Mouse (Mus musculus) forebrain, embryonic 14.5 days (tissue): ENCODE measurements around the gene Gpam. TPM values are rescaled to one million over a fixed set of nuclear protein-coding genes. Genes with fewer than 3 reads are reported as not detected.
"Not testable (repeated sequence)": the region's sequence is repeated elsewhere in the genome, so short reads cannot be mapped to it uniquely, and the experiment has no call there.

Experiments
- ATAC-seq: fragments of 200-750 bp; cut with Nextera tagmentation; 2 replicates; pipeline ENCODE4 v1.8.0; 2017; ENCODE audit warnings: mild to moderate bottlenecking, moderate library complexity
- DNase-seq: peaks from one replicate; pipeline ENCODE4 v3.0.0-alpha.2; 2015; ENCODE audit warnings: low spot score
- H3K27ac ChIP-seq: fragments of 300-500 bp; sonication (generic); 2 replicates; pipeline ENCODE4 v1.5.1; 2014; ENCODE audit warnings: low read depth, mild to moderate bottlenecking, control low read depth, low read length, moderate library complexity
- H3K27me3 ChIP-seq: fragments of 300-500 bp; sonication (generic); replicated peaks from 2 replicates; pipeline ENCODE4 v1.6.1; 2014; ENCODE audit warnings: low read length, control low read depth, mixed read lengths; ENCODE audit not compliant: control insufficient read depth, insufficient read depth
- H3K36me3 ChIP-seq: fragments of 300-500 bp; sonication (generic); 2 replicates; pipeline ENCODE4 v1.6.1; 2014; ENCODE audit warnings: low read length, control low read depth; ENCODE audit not compliant: control insufficient read depth, insufficient read depth
- H3K4me1 ChIP-seq: fragments of 300-500 bp; sonication (generic); 2 replicates; pipeline ENCODE4 v1.6.1; 2014; ENCODE audit warnings: antibody characterized with exemption, low read length, control low read depth; ENCODE audit not compliant: control insufficient read depth, insufficient read depth
- H3K4me2 ChIP-seq: fragments of 300-500 bp; sonication (generic); 2 replicates; pipeline ENCODE4 v1.6.1; 2014; ENCODE audit warnings: mild to moderate bottlenecking, control low read depth, low read length
- H3K4me3 ChIP-seq: fragments of 300-500 bp; sonication (generic); 2 replicates; pipeline ENCODE4 v1.5.1; 2014; ENCODE audit warnings: low read depth, low read length, control low read depth
- H3K9ac ChIP-seq: fragments of 300-500 bp; sonication (generic); 2 replicates; pipeline ENCODE4 v1.6.1; 2014; ENCODE audit warnings: mild to moderate bottlenecking, low read length, control low read depth, moderate library complexity
- H3K9me3 ChIP-seq: fragments of 300-500 bp; sonication (generic); replicated peaks from 2 replicates; pipeline ENCODE4 v1.6.1; 2016; ENCODE audit warnings: low read length, control low read depth, mixed read lengths; ENCODE audit not compliant: control insufficient read depth
- WGBS: fragments of 180-500 bp; shearing (Covaris S2); extraction: QIAGEN DNeasy Blood & Tissue Kit; methylation state at CpG from one replicate; pipeline ENCODE4 v1.1.7; 2014; 5-methylcytosine and 5-hydroxymethylcytosine counted together
- polyA plus RNA-seq: library from polyadenylated mRNA; unstranded; fragments of >200 nt; fragmentation: Nextera tagmentation; extraction: Ambion mirVana; gene quantifications from 2 replicates; pipeline ENCODE4 v1.2.1, GENCODE M21; 2014

The Gpam gene
- 17.2 and 21.5 TPM in 2 replicates for polyA plus RNA-seq

- DNase-seq (no peak), ATAC-seq (no peak)
- no peaks in the 10 kb centered on the region for H3K9me3 ChIP-seq
- peaks cover 4% of the 10 kb centered on the region for H3K4me1 ChIP-seq
- H3K36me3 ChIP-seq, result no peaks in the 10 kb centered on the region
- H3K4me2 ChIP-seq, result no peak within 1 kb of the TSS
- H3K9ac ChIP-seq, result no peak within 1 kb of the TSS
- no peaks in the 10 kb centered on the region for H3K27me3 ChIP-seq
- 52% methylated on average over 10 of the region's 11 CpGs for WGBS
- H3K4me3 ChIP-seq, result no peak within 1 kb of the TSS
- H3K27ac ChIP-seq, result no peak within 1 kb of the TSS
Observed at GRCm38 (mm10) chr19:55127072-55127718, at the start of gene Gpam. TSS of gene Gpam (minus strand) at chr19:55127238.

- WGBS, result 81% methylated on average over 1 of the region's 1 CpGs
- Histone ChIP-seq H3K4me2 (no peak overlapping the region), H3K9ac (no peak overlapping the region), H3K27me3 (no peaks in the 10 kb centered on the region), H3K4me1 (no peaks in the 10 kb centered on the region), H3K4me3 (no peak overlapping the region), H3K36me3 (no peaks in the 10 kb centered on the region), H3K9me3 (peaks cover 6% of the 10 kb centered on the region; the same call in 1 of the 2 replicates), H3K27ac (no peak overlapping the region)
- DNase-seq, result no peak
- ATAC-seq, result no peak
Observed at GRCm38 (mm10) chr19:55171585-55171984, 44.5 kb upstream of the Gpam start.

- no peak for DNase-seq
- ATAC-seq, result no peak
Observed at GRCm38 (mm10) chr19:55170399-55170798, 43.4 kb upstream of the Gpam start.

GRCm38 (mm10) chr19:55169236-55169729, 42.2 kb upstream of the Gpam start:
- not testable (repeated sequence) for H3K36me3 ChIP-seq, DNase-seq, ATAC-seq, H3K27me3 ChIP-seq, H3K4me1 ChIP-seq, H3K9ac ChIP-seq, H3K27ac ChIP-seq, H3K9me3 ChIP-seq, H3K4me3 ChIP-seq, H3K4me2 ChIP-seq
- WGBS, result 92% methylated on average over 8 of the region's 8 CpGs

More at GRCm38 (mm10) chr19:55170399-55170798, 43.4 kb upstream of the Gpam start:
- Histone ChIP-seq H3K4me1 (no peaks in the 10 kb centered on the region), H3K4me3 (no peak overlapping the region), H3K27ac (no peak overlapping the region), H3K36me3 (no peaks in the 10 kb centered on the region), H3K9me3 (peaks cover 6% of the 10 kb centered on the region; the same call in 1 of the 2 replicates), H3K27me3 (no peaks in the 10 kb centered on the region), H3K9ac (no peak overlapping the region), H3K4me2 (no peak overlapping the region)

- Histone ChIP-seq H3K9ac (no peak overlapping the region), H3K9me3 (peaks cover 6% of the 10 kb centered on the region; the same call in 1 of the 2 replicates), H3K4me3 (no peak overlapping the region), H3K4me2 (no peak overlapping the region), H3K36me3 (no peaks in the 10 kb centered on the region), H3K27me3 (no peaks in the 10 kb centered on the region), H3K4me1 (no peaks in the 10 kb centered on the region), H3K27ac (no peak overlapping the region)
- ATAC-seq (no peak), DNase-seq (no peak)
- 78% methylated on average over 6 of the region's 6 CpGs for WGBS
Observed at GRCm38 (mm10) chr19:55168360-55168759, 41.3 kb upstream of the Gpam start.

- no peaks in the 10 kb centered on the region for H3K36me3 ChIP-seq
- no peak overlapping the region for H3K4me3 ChIP-seq
- ATAC-seq, result no peak
- H3K9me3 ChIP-seq, result peaks cover 6% of the 10 kb centered on the region; the same call in 1 of the 2 replicates
- 70% methylated on average over 2 of the region's 2 CpGs for WGBS
- DNase-seq, result no peak
- no peak overlapping the region for H3K27ac ChIP-seq
- no peaks in the 10 kb centered on the region for H3K4me1 ChIP-seq
- no peak overlapping the region for H3K4me2 ChIP-seq
- H3K9ac ChIP-seq, result no peak overlapping the region
- no peaks in the 10 kb centered on the region for H3K27me3 ChIP-seq
Observed at GRCm38 (mm10) chr19:55167741-55168140, 40.7 kb upstream of the Gpam start.

- WGBS, result 95% methylated on average over 2 of the region's 2 CpGs
- H3K27me3 ChIP-seq, result no peaks in the 10 kb centered on the region
- no peak for ATAC-seq
- H3K4me1 ChIP-seq, result no peaks in the 10 kb centered on the region
- H3K4me3 ChIP-seq, result no peak overlapping the region
- no peak overlapping the region for H3K4me2 ChIP-seq
- H3K9me3 ChIP-seq, result peaks cover 6% of the 10 kb centered on the region; the same call in 1 of the 2 replicates
- DNase-seq, result no peak
- H3K9ac ChIP-seq, result no peak overlapping the region
- no peaks in the 10 kb centered on the region for H3K36me3 ChIP-seq
- H3K27ac ChIP-seq, result no peak overlapping the region
Observed at GRCm38 (mm10) chr19:55166741-55167140, 39.7 kb upstream of the Gpam start.

GRCm38 (mm10) chr19:55165954-55166353, 38.9 kb upstream of the Gpam start:
- Histone ChIP-seq H3K4me3 (no peak overlapping the region), H3K27me3 (no peaks in the 10 kb centered on the region), H3K4me2 (no peak overlapping the region), H3K9me3 (peaks cover 6% of the 10 kb centered on the region; the same call in 1 of the 2 replicates), H3K9ac (no peak overlapping the region), H3K27ac (no peak overlapping the region), H3K36me3 (no peaks in the 10 kb centered on the region), H3K4me1 (no peaks in the 10 kb centered on the region)
- DNase-seq (no peak), ATAC-seq (no peak)
- 91% methylated on average over 4 of the region's 4 CpGs for WGBS

- 80% methylated on average over 1 of the region's 1 CpGs for WGBS
- no peak overlapping the region for H3K9ac ChIP-seq
- H3K4me3 ChIP-seq, result no peak overlapping the region
- no peak overlapping the region for H3K4me2 ChIP-seq
- no peaks in the 10 kb centered on the region for H3K27me3 ChIP-seq
- no peak overlapping the region for H3K27ac ChIP-seq
- DNase-seq, result no peak
- peaks cover 3% of the 10 kb centered on the region; the same call in 1 of the 2 replicates for H3K9me3 ChIP-seq
- no peaks in the 10 kb centered on the region for H3K36me3 ChIP-seq
- H3K4me1 ChIP-seq, result no peaks in the 10 kb centered on the region
- no peak for ATAC-seq
Observed at GRCm38 (mm10) chr19:55165183-55165865, 38.3 kb upstream of the Gpam start.
